Mouse (Mus musculus): ENCODE results near the gene Synj1.

DNA sequence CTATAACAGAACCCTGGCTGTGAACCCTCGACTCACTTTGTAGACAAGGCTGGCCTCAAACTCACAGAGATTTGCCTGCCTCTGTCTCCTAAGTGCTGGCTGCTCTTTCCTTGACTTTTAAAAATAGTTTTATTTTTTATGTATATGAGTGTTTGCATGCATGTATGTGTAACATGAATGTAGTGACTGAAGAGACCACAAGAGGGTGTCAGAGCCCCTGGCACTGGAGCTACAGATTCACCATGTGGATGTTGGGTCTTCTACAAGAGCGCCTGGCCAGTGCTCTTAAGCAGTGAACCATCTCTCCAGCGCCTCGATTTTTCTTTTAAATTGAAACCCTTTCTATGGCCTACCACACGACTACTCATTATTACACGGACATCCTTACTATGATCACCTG, 57.3 kb downstream of the Synj1 start:
- TF ChIP-seq CTCF (IDR thresholded peaks at IDR 0.05; ENCODE audit: extremely low read depth, insufficient read depth, low read length) = 0 out of 2 replicates have a peak, but pooled peaks have one; percentile 16
- no peak for TF ChIP-seq POLR2A (IDR thresholded peaks at IDR 0.05; ENCODE audit: extremely low read depth, insufficient read depth, low read length)
